Mouse (Mus musculus): ENCODE measurements around the gene Slc8a1. TPM values are rescaled to one million over a fixed set of nuclear protein-coding genes. Genes with fewer than 3 reads are reported as not detected.
A peak's percentile ranks its signal among the peaks of the same experiment; 100 is the strongest.

Gene Slc8a1
- polyA plus RNA-seq, 1 experiment from 2014 or later, result 22.6 TPM

DNA sequence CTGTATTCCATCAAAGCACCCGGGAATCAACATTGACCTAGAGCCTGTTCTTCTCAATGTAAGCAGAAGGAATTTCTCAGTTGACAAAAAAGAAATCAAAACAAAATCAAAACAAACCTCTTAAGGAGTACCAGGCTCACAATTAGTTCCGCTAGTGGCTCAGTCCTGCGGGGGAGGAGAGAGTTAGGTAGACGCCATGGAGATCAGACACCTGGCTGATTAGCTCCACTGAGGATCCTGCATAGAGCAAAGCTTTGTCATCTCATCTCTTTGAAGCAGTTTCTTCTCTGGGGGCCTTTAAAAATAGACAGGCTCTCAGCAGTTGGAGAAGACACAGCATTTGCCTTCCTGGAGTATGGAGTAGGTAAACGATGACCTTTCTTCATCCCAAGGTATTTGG lies 192.2 kb downstream of the Slc8a1 start:
- Histone ChIP-seq H3K27me3 (ENCODE audit: control insufficient read depth, insufficient read depth, low read length) (no peaks in the 10 kb centered on the region), H3K4me2 (ENCODE audit: low read length) (no peak overlapping the region), H3K4me3 (replicated peaks; ENCODE audit: low read depth, low read length) (no peak overlapping the region), H3K9me3 (ENCODE audit: control insufficient read depth, low read length) (no peaks in the 10 kb centered on the region), H3K27ac (replicated peaks; ENCODE audit: low read depth, low read length) (no peak overlapping the region), H3K36me3 (ENCODE audit: control insufficient read depth, insufficient read depth, low read length) (no peaks in the 10 kb centered on the region), H3K4me1 (ENCODE audit: control insufficient read depth, insufficient read depth, low read length) (no peaks in the 10 kb centered on the region), H3K9ac (replicated peaks; ENCODE audit: low read length) (no peak overlapping the region)
- no peak for ATAC-seq (ENCODE audit: low FRiP score, low TSS enrichment)
- no peak for DNase-seq
- 81% methylated on average over 5 of the region's 5 CpGs for WGBS

DNA sequence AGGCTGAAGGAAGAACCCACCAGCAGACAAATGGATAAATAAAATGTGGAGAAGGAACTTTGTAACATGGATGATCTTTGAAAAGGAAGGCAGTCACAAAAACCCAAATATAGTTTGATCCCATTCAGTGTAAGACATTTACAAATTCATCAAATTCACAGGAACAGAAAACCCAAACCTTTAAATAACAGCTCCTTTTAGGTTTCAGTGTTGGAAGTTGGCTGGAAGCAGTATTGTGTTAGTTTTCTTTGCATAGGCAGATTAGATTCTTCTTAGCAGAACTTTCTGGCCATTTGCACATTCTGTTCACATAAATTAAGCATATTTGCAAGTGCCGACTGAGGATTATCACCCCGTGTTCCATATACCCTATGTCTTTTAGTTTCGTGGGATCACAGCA lies 193.3 kb downstream of the Slc8a1 start:
- WGBS, result 75% methylated on average over 3 of the region's 3 CpGs

DNA sequence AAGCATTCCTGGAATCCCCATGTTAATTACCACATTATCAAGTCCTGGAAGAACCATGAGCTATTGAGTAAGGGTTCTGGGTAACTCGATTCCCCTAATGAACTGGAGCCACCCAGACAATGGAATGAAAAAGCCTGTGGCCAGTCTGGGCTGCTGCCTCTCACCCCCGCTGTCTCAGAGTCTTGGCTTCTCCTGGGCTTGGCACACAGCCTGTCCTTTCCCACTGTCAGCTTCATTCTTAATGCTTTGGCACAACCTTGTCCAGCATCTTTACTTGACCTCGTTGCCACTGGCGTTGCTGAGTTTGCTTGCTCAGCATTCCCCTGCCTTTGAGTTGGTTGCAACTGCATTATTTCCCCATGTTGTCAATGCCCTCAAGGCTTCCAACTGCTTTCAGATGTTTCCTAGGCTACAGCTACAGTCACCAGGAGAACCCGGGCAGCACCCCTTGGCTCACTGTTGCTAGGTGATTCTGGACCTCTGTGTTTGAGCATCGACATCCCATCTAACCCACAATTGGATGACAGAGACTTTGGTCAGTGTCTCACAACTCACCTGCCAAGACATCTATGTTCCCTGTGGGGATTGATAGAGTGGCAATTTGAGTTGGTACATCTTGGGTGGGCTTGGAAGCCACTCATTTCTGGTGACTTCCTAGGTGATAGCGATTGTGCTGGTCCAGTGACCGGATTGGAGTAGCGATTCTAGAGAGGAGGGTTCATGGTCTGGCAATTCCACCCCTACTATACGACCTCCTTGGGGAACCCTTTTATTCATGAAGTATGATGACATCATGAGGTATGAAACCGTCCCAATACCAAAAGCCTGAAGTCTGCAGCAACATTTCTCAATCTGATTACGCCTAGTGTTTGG lies 195.6 kb downstream of the Slc8a1 start:
- whole genome bisulfite sequencing, result 70% methylated on average over 12 of the region's 12 CpGs
- peak; percentile 17 for DNase-seq
- H3K27ac ChIP-seq (replicated peaks; ENCODE audit: low read depth, low read length), result no peak overlapping the region
- H3K9ac ChIP-seq (replicated peaks; ENCODE audit: low read length), result no peak overlapping the region
- no peak for ATAC-seq (ENCODE audit: low FRiP score, low TSS enrichment)
- no peak overlapping the region for H3K4me3 ChIP-seq (replicated peaks; ENCODE audit: low read depth, low read length)
- no peaks in the 10 kb centered on the region for H3K4me1 ChIP-seq (ENCODE audit: control insufficient read depth, insufficient read depth, low read length)
- H3K27me3 ChIP-seq (ENCODE audit: control insufficient read depth, insufficient read depth, low read length), result no peaks in the 10 kb centered on the region
- H3K4me2 ChIP-seq (ENCODE audit: low read length), result no peak overlapping the region
- no peaks in the 10 kb centered on the region for H3K9me3 ChIP-seq (ENCODE audit: control insufficient read depth, low read length)
- no peaks in the 10 kb centered on the region for H3K36me3 ChIP-seq (ENCODE audit: control insufficient read depth, insufficient read depth, low read length)

More for the DNA sequence above, 193.3 kb downstream of the Slc8a1 start:
- Histone ChIP-seq H3K4me2 (ENCODE audit: low read length) (no peak overlapping the region), H3K9ac (replicated peaks; ENCODE audit: low read length) (no peak overlapping the region), H3K9me3 (ENCODE audit: control insufficient read depth, low read length) (no peaks in the 10 kb centered on the region), H3K36me3 (ENCODE audit: control insufficient read depth, insufficient read depth, low read length) (no peaks in the 10 kb centered on the region), H3K27me3 (ENCODE audit: control insufficient read depth, insufficient read depth, low read length) (no peaks in the 10 kb centered on the region), H3K27ac (replicated peaks; ENCODE audit: low read depth, low read length) (no peak overlapping the region), H3K4me1 (ENCODE audit: control insufficient read depth, insufficient read depth, low read length) (no peaks in the 10 kb centered on the region), H3K4me3 (replicated peaks; ENCODE audit: low read depth, low read length) (no peak overlapping the region)
- ATAC-seq (ENCODE audit: low FRiP score, low TSS enrichment), result no peak
- DNase-seq, result no peak

DNA sequence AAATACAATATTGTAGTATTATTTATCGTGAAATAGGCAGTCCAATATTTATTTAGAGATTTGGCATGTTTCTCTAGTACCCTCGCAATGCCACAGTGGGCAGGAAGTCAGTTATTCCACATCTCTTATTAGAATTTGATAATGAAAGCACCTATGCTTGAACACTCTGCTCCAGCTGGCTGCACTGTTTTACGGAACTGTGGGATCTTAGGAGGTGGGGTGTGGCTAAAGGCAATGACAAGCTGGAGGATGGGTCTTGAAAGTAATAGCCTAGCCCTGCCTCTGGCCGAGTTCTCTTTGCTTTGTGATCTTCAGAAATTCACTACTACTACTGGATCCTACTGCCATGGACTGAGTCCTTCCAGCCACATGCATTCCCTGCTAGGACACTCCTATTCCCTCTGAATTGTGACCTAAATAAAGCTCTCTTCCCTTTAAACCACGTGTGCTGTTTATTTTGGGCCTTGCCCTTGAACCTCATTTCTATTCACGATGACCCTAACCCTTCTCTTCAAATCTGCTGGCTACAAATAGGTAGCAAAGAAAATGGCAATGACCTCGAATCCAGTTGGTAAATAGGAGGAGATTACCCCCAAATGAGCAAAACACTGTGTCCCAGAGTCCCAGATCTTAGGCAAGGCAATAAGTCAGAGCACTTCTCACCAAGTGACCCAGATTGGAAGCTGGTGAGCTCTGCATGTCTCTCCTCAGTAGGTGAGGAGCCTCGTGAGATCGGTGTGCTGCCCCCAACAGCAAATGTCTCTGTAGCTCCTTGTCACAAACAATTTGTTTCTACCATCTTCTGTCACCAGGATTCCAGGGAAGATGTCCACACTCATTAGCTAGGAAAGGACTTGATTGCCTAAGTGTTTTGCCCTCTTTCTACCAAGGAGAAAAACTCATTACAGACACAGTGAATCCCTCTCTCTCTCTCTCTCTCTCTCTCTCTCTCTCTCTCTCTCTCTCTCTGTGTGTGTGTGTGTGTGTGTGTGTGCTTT lies 199.7 kb downstream of the Slc8a1 start:
- Histone ChIP-seq H3K4me1 (ENCODE audit: control insufficient read depth, insufficient read depth, low read length) (no peaks in the 10 kb centered on the region), H3K9ac (replicated peaks; ENCODE audit: low read length) (no peak overlapping the region), H3K4me3 (replicated peaks; ENCODE audit: low read depth, low read length) (no peak overlapping the region), H3K9me3 (ENCODE audit: control insufficient read depth, low read length) (no peaks in the 10 kb centered on the region), H3K4me2 (ENCODE audit: low read length) (no peak overlapping the region), H3K36me3 (ENCODE audit: control insufficient read depth, insufficient read depth, low read length) (no peaks in the 10 kb centered on the region), H3K27ac (replicated peaks; ENCODE audit: low read depth, low read length) (no peak overlapping the region), H3K27me3 (ENCODE audit: control insufficient read depth, insufficient read depth, low read length) (no peaks in the 10 kb centered on the region)
- no peak for ATAC-seq (ENCODE audit: low FRiP score, low TSS enrichment)
- DNase-seq, result no peak
- WGBS, result 62% methylated on average over 9 of the region's 9 CpGs

DNA sequence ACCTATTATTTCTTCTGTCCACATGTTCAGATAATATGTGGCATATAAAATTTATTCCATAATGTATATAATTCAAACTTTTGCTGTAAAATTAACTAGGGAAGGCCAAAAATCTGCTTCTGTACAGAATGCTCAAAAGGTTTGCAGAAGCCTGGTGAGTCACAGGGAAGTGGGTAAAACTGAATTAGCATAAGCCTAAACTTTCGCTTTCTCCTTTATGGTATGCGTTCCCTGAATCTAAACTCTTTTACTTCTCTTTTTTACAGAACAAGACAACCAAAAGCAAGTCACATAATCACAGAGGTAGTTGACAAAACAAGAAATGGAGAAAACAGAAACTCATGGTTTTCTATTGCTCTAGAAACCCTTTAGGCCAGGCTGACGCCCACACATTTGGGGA lies 202.1 kb downstream of the Slc8a1 start:
- WGBS, result 93% methylated on average over 3 of the region's 3 CpGs
- Histone ChIP-seq H3K27me3 (ENCODE audit: control insufficient read depth, insufficient read depth, low read length) (no peaks in the 10 kb centered on the region), H3K36me3 (ENCODE audit: control insufficient read depth, insufficient read depth, low read length) (no peaks in the 10 kb centered on the region), H3K4me1 (ENCODE audit: control insufficient read depth, insufficient read depth, low read length) (no peaks in the 10 kb centered on the region), H3K9me3 (ENCODE audit: control insufficient read depth, low read length) (no peaks in the 10 kb centered on the region), H3K4me2 (ENCODE audit: low read length) (no peak overlapping the region), H3K4me3 (replicated peaks; ENCODE audit: low read depth, low read length) (no peak overlapping the region), H3K9ac (replicated peaks; ENCODE audit: low read length) (no peak overlapping the region), H3K27ac (replicated peaks; ENCODE audit: low read depth, low read length) (no peak overlapping the region)
- DNase-seq (no peak), ATAC-seq (ENCODE audit: low FRiP score, low TSS enrichment) (no peak)

DNA sequence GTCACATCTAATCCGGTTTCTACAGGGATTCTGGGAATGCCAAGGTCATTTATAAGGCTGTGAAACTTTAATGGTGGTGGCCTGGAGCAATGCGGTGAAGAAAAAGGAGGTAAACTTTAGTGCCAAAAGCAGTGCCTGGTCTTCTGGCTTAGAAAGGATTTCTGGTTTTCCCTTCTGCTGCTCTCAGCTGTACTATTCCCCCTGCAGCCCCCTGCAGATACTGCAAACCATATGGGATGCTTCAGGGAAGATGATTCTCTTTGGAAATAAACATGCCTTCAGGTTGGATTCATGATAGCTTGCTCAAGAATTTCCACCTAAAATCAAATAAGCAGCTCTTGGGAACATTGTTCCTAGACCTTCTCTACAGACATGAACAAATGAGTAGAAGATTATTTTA lies 208.3 kb downstream of the Slc8a1 start:
- H3K4me2 ChIP-seq (ENCODE audit: low read length), result no peak overlapping the region
- no peaks in the 10 kb centered on the region for H3K9me3 ChIP-seq (ENCODE audit: control insufficient read depth, low read length)
- H3K27ac ChIP-seq (replicated peaks; ENCODE audit: low read depth, low read length), result no peak overlapping the region
- DNase-seq (peak; percentile 11), ATAC-seq (ENCODE audit: low FRiP score, low TSS enrichment) (no peak)
- peaks cover 15% of the 10 kb centered on the region; the same call in 1 of the 2 replicates for H3K27me3 ChIP-seq (ENCODE audit: control insufficient read depth, insufficient read depth, low read length)
- H3K9ac ChIP-seq (replicated peaks; ENCODE audit: low read length), result no peak overlapping the region
- H3K4me3 ChIP-seq (replicated peaks; ENCODE audit: low read depth, low read length), result no peak overlapping the region
- 74% methylated on average over 2 of the region's 2 CpGs for WGBS
- H3K4me1 ChIP-seq (ENCODE audit: control insufficient read depth, insufficient read depth, low read length), result no peaks in the 10 kb centered on the region
- no peaks in the 10 kb centered on the region for H3K36me3 ChIP-seq (ENCODE audit: control insufficient read depth, insufficient read depth, low read length)

DNA sequence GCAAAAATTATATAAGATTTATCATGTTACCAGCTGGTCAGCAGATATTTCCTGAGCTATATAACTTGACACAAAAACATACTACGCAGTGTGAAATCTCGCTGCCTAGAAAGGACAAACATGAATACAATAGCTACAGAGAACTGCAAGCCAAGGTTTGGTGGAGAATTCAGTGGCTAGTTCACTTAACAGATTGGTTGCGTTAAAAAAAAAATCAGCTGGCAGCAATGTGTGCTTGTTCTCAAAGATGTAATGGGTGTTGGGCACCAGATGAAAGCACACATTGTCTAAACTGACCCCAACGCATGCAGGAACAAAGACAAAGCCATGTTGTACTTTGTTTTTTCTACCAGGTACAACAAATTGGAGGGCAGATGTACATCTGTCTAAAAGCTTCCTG lies 209.2 kb downstream of the Slc8a1 start:
- 84% methylated on average over 4 of the region's 4 CpGs for WGBS
- H3K27me3 ChIP-seq (ENCODE audit: control insufficient read depth, insufficient read depth, low read length), result peaks cover 16% of the 10 kb centered on the region; the same call in 1 of the 2 replicates

DNA sequence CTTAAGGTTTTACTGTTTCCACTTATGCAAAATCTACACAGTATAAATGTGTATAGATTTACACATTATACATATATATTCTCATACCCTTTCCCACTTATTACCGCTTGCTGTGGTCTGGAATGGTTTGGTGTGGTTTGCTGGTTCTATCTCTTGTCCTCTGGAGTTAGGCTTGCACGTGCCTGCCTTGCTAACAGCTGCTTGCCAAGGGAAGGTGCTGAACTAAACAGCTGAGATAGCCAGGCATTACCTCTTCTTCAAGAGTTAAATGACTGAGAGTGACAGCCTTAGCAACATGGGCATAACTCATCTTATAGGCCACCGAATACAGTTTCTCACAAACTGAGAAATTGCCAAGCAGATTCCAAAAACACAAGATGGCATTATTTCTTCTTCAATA lies 211.7 kb downstream of the Slc8a1 start:
- WGBS, result 89% methylated on average over 3 of the region's 3 CpGs
- DNase-seq, result no peak
- H3K27me3 ChIP-seq (ENCODE audit: control insufficient read depth, insufficient read depth, low read length), result peaks cover 16% of the 10 kb centered on the region; the same call in 1 of the 2 replicates
- ATAC-seq (ENCODE audit: low FRiP score, low TSS enrichment), result no peak
- no peak overlapping the region for H3K27ac ChIP-seq (replicated peaks; ENCODE audit: low read depth, low read length)
- no peak overlapping the region for H3K4me2 ChIP-seq (ENCODE audit: low read length)
- H3K9ac ChIP-seq (replicated peaks; ENCODE audit: low read length), result no peak overlapping the region
- no peak overlapping the region for H3K4me3 ChIP-seq (replicated peaks; ENCODE audit: low read depth, low read length)
- H3K36me3 ChIP-seq (ENCODE audit: control insufficient read depth, insufficient read depth, low read length), result no peaks in the 10 kb centered on the region
- no peaks in the 10 kb centered on the region for H3K9me3 ChIP-seq (ENCODE audit: control insufficient read depth, low read length)
- peaks cover 11% of the 10 kb centered on the region for H3K4me1 ChIP-seq (ENCODE audit: control insufficient read depth, insufficient read depth, low read length)

More for the DNA sequence above, 209.2 kb downstream of the Slc8a1 start:
- DNase-seq (no peak), ATAC-seq (ENCODE audit: low FRiP score, low TSS enrichment) (no peak)
- no peaks in the 10 kb centered on the region for H3K9me3 ChIP-seq (ENCODE audit: control insufficient read depth, low read length)
- H3K27ac ChIP-seq (replicated peaks; ENCODE audit: low read depth, low read length), result no peak overlapping the region
- no peak overlapping the region for H3K9ac ChIP-seq (replicated peaks; ENCODE audit: low read length)
- H3K4me1 ChIP-seq (ENCODE audit: control insufficient read depth, insufficient read depth, low read length), result peaks cover 9% of the 10 kb centered on the region
- H3K4me2 ChIP-seq (ENCODE audit: low read length), result no peak overlapping the region
- no peak overlapping the region for H3K4me3 ChIP-seq (replicated peaks; ENCODE audit: low read depth, low read length)
- no peaks in the 10 kb centered on the region for H3K36me3 ChIP-seq (ENCODE audit: control insufficient read depth, insufficient read depth, low read length)
